Mouse (Mus musculus) T-cell, adult 2 months (primary cell): Measurements from ENCODE around the gene Cabp2.
"Not testable (repeated sequence)": the region's sequence is repeated elsewhere in the genome, so short reads cannot be mapped to it uniquely, and the experiment has no call there.

Source experiments
- DNase-seq: peaks from one replicate; pipeline ENCODE4 v3.0.0; 2022; ENCODE audit warnings: low spot score

The Cabp2 gene

DNA sequence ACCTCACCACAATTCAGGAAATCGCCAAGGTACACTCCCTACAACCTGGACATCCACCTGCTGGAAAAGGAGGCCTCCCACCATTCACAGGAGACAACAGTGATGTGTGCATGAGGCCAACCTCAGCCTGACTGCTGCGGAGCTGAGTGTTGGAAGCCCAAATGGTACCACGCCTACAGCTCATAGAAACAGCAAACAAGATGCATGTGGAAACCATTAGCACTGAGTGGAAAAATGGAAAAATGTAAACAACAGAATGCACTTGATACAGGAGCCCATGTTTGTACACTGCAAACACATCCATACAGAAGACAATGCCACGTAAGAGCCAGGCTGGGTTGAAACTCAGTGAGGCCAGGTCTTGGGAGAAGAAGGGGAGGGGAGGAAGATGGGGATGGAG is 43.1 kb downstream of the Cabp2 start:
- DNase-seq = no peak

GRCm38 (mm10) chr19:4125268-4125667 is 43.9 kb downstream of the Cabp2 start:
- not testable (repeated sequence) for DNase-seq

DNA sequence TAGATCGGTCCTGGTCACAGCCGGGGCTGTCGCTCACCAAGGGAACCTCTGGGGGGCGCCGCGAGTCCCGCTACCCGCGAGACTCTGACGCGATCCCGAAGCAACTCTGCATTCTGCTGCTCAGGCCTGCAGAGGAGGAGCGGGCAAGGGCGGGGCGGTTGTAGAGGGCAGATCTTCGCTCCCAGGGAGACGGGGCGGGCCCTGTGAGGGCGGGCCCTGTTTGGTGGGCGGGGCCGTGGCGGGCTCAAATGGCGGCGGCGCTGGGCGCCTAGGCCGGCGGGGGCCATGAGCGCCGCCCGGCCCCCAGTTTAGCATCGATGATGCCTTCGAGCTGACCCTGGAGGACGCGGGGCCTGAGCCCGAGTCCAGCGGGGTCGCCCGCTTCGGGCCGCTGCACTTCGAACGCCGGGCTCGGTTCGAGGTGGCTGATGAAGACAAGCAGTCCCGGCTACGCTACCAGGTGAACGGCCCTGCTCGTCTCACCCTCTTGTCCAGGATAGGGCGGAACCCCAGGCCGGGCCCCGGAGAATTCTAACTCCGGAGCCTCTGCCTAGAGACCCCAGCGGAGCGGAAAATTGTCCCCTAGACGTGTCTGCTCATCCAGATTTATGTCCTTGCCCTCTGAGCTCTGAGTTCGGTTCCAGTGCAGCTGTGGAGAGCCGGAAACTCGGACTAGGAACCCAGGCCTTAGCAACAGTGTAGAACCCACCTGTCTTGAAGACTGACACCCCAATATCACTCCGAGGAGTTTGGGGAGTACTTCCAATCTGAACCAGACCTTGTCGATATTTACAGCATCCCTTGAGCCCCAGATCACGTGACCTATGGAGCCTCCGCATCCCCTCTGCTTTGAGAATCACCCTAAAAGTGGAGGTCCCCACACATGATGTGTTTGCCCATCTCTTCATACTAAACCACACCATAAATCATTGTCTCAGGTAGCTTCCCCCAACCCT is 44.6 kb downstream of the Cabp2 start, which contains the start of gene Aip:
Gene Aip (minus strand): TSS at position 118 of the 956 bp plus-strand sequence.
- peak; percentile 99 for DNase-seq

DNA sequence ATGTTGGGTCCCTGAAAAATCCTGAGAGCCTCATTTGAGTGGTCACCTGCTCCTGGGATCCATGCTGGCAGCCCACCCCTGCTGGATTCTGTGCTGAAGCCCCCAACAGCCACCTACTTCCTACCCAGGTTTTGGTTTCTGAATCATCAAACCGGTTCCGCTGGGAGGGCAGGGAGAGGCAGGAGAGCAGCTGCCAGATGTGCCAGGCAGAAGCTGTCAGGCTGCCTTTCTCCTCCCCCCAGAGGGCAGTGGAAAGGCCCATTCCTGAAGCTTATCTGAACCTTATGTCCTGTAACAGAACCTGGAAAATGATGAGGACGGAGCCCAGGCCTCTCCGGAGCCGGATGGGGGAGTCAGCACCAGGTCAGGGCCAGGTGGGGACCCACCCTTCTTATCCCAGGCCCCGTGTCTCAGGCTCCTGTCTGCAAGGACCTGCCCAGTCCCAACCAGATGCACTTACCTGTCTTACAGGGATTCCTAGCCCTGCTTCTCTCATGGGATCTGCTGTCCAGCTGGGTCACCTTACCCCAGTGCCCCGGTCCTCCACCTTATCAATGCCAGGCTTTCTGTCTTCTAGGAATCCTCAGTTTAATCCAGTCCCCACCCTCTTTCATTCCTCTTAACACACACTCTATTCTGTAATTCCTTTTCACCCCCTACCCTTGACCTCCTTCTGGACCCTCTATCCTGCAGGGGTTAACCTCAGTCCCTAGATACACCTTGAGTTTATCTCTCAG is 45.5 kb downstream of the Cabp2 start:
- DNase-seq = no peak

GRCm38 (mm10) chr19:4129462-4129861 is 48.1 kb downstream of the Cabp2 start:
- DNase-seq = no peak

- no peak for DNase-seq
These were observed 48.7 kb downstream of the Cabp2 start for GRCm38 (mm10) chr19:4130106-4130505.

GRCm38 (mm10) chr19:4131075-4131474 is 49.7 kb downstream of the Cabp2 start:
- no peak for DNase-seq

DNA sequence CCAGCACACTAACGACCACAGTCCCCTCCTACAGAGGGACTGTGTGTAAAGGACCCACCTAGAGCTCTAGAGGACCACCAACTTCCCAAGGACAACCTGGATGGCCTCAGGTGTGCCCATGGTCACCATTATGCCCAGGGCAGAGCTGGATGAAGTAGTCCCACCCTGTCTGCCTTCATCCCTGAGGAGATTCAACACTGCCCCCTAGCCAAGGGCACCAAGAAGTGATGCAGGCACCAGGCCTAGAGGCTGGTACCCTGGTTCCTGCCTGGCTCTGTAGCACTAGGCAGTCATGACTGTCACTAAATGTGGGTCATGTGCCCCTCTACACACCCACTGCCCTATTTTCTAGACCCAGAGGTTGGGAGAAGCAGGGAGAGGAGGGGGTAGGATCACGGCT is 50.4 kb downstream of the Cabp2 start:
- DNase-seq = no peak

GRCm38 (mm10) chr19:4134354-4134753 is 53.0 kb downstream of the Cabp2 start:
- no peak for DNase-seq

DNA sequence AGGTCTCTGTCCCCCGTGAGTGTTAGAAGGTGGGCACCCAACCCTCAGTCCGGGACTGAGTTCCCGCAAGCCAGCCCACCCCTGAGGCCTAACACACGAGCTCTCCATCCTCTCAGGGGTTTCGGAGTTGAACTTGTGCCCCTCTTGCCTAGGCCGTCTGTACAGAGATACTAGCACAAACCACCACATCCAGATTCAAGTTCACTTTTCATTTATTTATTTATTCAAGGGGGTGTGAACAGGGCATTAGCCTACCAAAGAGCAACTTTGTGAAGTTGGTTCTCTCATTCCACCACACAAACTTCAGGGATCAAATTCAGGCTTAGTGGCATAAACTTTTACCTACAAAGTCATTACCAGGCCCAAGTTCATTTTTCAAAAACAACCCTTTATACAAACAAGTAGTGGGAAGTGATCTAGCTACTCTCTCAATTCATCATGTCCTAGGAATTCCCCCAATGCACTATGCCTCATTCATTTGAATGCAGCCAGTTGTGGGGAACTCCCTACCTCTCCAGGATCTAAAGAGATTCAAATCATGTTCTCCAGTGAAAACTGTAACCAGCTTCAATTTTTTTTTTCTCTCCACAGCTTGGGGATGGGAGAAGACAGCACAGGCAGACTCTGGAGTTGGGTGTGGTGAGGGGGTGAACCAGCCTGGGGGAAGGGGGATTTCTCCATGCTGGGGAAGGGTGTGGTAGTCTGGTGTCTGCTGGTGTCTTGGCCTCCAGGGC is 54.0 kb downstream of the Cabp2 start:
- not testable (repeated sequence) for DNase-seq

DNA sequence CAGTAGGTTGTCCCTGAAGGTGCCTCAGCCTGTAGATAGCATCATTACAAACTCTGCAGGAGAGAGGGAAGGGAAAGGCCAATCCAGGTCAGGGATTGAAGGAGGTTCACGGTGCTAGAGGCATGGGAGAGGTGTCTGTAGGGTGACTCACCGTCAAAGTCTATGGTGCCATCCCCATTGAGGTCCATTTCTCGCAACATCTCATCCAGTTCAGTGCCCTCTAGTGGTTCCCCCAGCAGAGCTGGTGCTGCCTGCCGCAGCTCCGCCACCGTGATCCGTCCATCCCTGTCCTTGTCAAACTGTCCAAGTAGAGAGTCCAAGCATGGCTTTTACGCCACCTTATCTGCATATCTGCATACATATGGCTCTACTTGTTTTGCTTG is 54.6 kb downstream of the Cabp2 start:
- DNase-seq = peak; percentile 46

GRCm38 (mm10) chr19:4136463-4136862 is 55.1 kb downstream of the Cabp2 start:
- DNase-seq = no peak
